ENCODE assay signal across 8 mouse cellular contexts in the genomic region with DNA sequence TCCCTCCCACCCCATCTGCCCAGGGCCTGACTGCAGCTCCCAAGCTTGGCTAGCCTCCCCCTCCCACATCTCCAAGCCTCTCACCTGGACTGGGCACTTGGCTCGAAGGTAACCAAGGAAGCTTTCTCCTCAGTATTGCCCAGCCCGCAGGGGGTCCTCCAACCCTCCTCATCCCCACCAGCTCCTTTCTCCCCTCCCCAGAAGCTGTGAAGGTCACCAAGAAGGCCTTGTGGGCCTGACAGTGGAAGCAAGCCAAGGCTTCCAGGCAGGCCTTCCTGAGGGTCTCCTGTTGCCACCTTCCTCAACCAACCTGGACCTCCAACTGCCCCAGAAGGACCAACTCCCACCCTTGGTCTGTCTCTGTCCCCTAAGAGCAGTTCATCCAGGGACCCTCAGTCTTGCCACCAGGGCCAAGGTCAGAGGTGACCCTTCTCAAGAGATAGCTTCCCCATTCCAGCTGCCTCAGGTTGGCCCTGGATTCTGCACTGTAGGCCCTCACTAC. TPM values are rescaled to one million over a fixed set of nuclear protein-coding genes. Genes with fewer than 3 reads are reported as not detected.
DNase-seq lines count a peak whose midpoint lies in the region; ATAC-seq and TF ChIP-seq lines count a peak whose summit lies in the region.

No protein-coding gene starts in this region.

- peak overlapping the region; percentile 97 for H3K9ac ChIP-seq in lung, embryonic 16.5 days (ENCODE audit: low read length)
- H3K9ac ChIP-seq in forebrain, embryonic 11.5 days (ENCODE audit: low read length), result peak overlapping the region; percentile 88
- peak overlapping the region; percentile 99 for H3K9ac ChIP-seq in intestine, postnatal 0 days (ENCODE audit: low read depth, low read length)
- peak overlapping the region; percentile 72 for H3K9ac ChIP-seq in neural tube, embryonic 15.5 days (replicated peaks)

- peak overlapping the region; percentile 89 for H3K4me3 ChIP-seq in lung, embryonic 16.5 days (ENCODE audit: low read length)
- peak overlapping the region; percentile 90 for H3K4me3 ChIP-seq in forebrain, embryonic 11.5 days (ENCODE audit: low read depth, low read length)
- H3K4me3 ChIP-seq in intestine, postnatal 0 days (ENCODE audit: low read depth, low read length), result peak overlapping the region; percentile 94
- peak overlapping the region; percentile 79 for H3K4me3 ChIP-seq in neural tube, embryonic 15.5 days (replicated peaks)

- DNase-seq in lung, postnatal 10 days, result no peak
- DNase-seq in forebrain, embryonic 11.5 days (ENCODE audit: low spot score), result peak; percentile 65
- DNase-seq in testis, postnatal 14 days (ENCODE audit: low spot score), result no peak
- DNase-seq in thymus, postnatal 0 days (ENCODE audit: low spot score), result no peak

- peaks cover 17% of the 10 kb centered on the region for H3K36me3 ChIP-seq in lung, embryonic 16.5 days (ENCODE audit: control insufficient read depth, insufficient read depth, low read length)
- no peaks in the 10 kb centered on the region; the same call in 1 of the 2 replicates for H3K36me3 ChIP-seq in forebrain, embryonic 11.5 days (ENCODE audit: control insufficient read depth, insufficient read depth, low read length)
- peaks cover 26% of the 10 kb centered on the region for H3K36me3 ChIP-seq in intestine, postnatal 0 days (ENCODE audit: control insufficient read depth, insufficient read depth)
- peaks cover 11% of the 10 kb centered on the region for H3K36me3 ChIP-seq in neural tube, embryonic 15.5 days

- H3K27me3 ChIP-seq in lung, embryonic 16.5 days (ENCODE audit: control insufficient read depth, insufficient read depth, low read depth, low read length), result no peaks in the 10 kb centered on the region
- no peaks in the 10 kb centered on the region; the same call in 1 of the 2 replicates for H3K27me3 ChIP-seq in forebrain, embryonic 11.5 days (ENCODE audit: control insufficient read depth, insufficient read depth, low read length)
- no peaks in the 10 kb centered on the region for H3K27me3 ChIP-seq in intestine, postnatal 0 days (replicated peaks; ENCODE audit: control insufficient read depth, insufficient read depth, low read length)
- H3K27me3 ChIP-seq in neural tube, embryonic 15.5 days (replicated peaks), result no peaks in the 10 kb centered on the region

- peaks cover 51% of the 10 kb centered on the region for H3K4me1 ChIP-seq in lung, embryonic 16.5 days (replicated peaks; ENCODE audit: control insufficient read depth, insufficient read depth, low read length)
- peaks cover 30% of the 10 kb centered on the region for H3K4me1 ChIP-seq in forebrain, embryonic 11.5 days (replicated peaks; ENCODE audit: control insufficient read depth, insufficient read depth, low read length)
- peaks cover 5% of the 10 kb centered on the region for H3K4me1 ChIP-seq in intestine, postnatal 0 days (replicated peaks; ENCODE audit: control insufficient read depth, insufficient read depth, low read length)
- H3K4me1 ChIP-seq in neural tube, embryonic 15.5 days, result peaks cover 66% of the 10 kb centered on the region

- no peak for TF ChIP-seq CTCF in intestine, postnatal 0 days (IDR thresholded peaks at IDR 0.05; ENCODE audit: low read depth)

- H3K9me3 ChIP-seq in lung, embryonic 16.5 days (ENCODE audit: control insufficient read depth, low read length), result no peaks in the 10 kb centered on the region
- no peaks in the 10 kb centered on the region for H3K9me3 ChIP-seq in forebrain, embryonic 11.5 days (ENCODE audit: control insufficient read depth, low read length)
- H3K9me3 ChIP-seq in intestine, postnatal 0 days (ENCODE audit: control insufficient read depth), result no peaks in the 10 kb centered on the region
- H3K9me3 ChIP-seq in neural tube, embryonic 15.5 days (replicated peaks), result no peaks in the 10 kb centered on the region

- H3K27ac ChIP-seq in lung, embryonic 16.5 days (ENCODE audit: low read length), result peak overlapping the region; percentile 95
- no peak overlapping the region for H3K27ac ChIP-seq in forebrain, embryonic 11.5 days (ENCODE audit: low read depth, low read length)
- H3K27ac ChIP-seq in intestine, postnatal 0 days (ENCODE audit: low read depth, low read length), result peak overlapping the region; percentile 96
- peak overlapping the region; percentile 88; the same call in 1 of the 2 replicates for H3K27ac ChIP-seq in neural tube, embryonic 15.5 days (replicated peaks)

- peak overlapping the region; percentile 71 for H3K4me2 ChIP-seq in lung, embryonic 16.5 days (ENCODE audit: low read depth, low read length)
- H3K4me2 ChIP-seq in forebrain, embryonic 11.5 days (ENCODE audit: low read depth, low read length, severe bottlenecking), result peak overlapping the region; percentile 86
- H3K4me2 ChIP-seq in intestine, postnatal 0 days (replicated peaks; ENCODE audit: low read depth), result peak overlapping the region; percentile 83
- peak overlapping the region; percentile 91 for H3K4me2 ChIP-seq in neural tube, embryonic 15.5 days

- 23% methylated on average over 2 of the region's 2 CpGs for WGBS in lung, embryonic 16.5 days
- 54% methylated on average over 2 of the region's 2 CpGs for WGBS in forebrain, embryonic 11.5 days
- WGBS in intestine, postnatal 0 days, result 27% methylated on average over 2 of the region's 2 CpGs
- WGBS in neural tube, embryonic 15.5 days, result 47% methylated on average over 2 of the region's 2 CpGs

- ATAC-seq in lung, embryonic 16.5 days (ENCODE audit: low read depth), result no peak
- no peak for ATAC-seq in forebrain, embryonic 11.5 days (replicated peaks; ENCODE audit: low FRiP score)
- ATAC-seq in intestine, postnatal 0 days, result no peak
- no peak for ATAC-seq in neural tube, embryonic 15.5 days (ENCODE audit: low FRiP score)
- no peak for ATAC-seq in erythroid progenitor cell, adult 5-6 weeks (replicated peaks; ENCODE audit: low FRiP score, poor library complexity, severe bottlenecking)

RNA-seq across cellular contexts. Expression of gene Vegfa, which starts 3.1 kb away (rescaled TPM):
- polyA plus RNA-seq in lung, embryonic 16.5 days (2015; fragmentation: Nextera tagmentation; extraction: Ambion mirVana), result 4.5 and 5.7 TPM in 2 replicates
- 2.9 and 3.3 TPM in 2 replicates for polyA plus RNA-seq in forebrain, embryonic 11.5 days (2014; fragmentation: Nextera tagmentation; extraction: Ambion mirVana)
- 5.9 and 8.2 TPM in 2 replicates for polyA plus RNA-seq in intestine, postnatal 0 days (2015; fragmentation: Nextera tagmentation; extraction: Ambion mirVana)
- polyA plus RNA-seq in neural tube, embryonic 15.5 days (2015; fragmentation: Nextera tagmentation; extraction: Ambion mirVana), result 4.1 and 4.8 TPM in 2 replicates
- polyA plus RNA-seq in thymus, postnatal 0 days (2015; fragmentation: Nextera tagmentation; extraction: Ambion mirVana), result 1.1 and 1.3 TPM in 2 replicates
- 0.42 and 11.2 TPM in 2 replicates for total RNA-seq in erythroid progenitor cell, adult 5-6 weeks (2015; ENCODE audit: low replicate concordance)
- total RNA-seq in erythroid progenitor cell, adult 5-6 weeks (2017; ENCODE audit: low replicate concordance), result 3.5 and 6.4 TPM in 2 replicates
